Mouse (Mus musculus): ENCODE data around the gene Bsdc1.
A peak's percentile ranks its signal among the peaks of the same experiment; 100 is the strongest.
"Not testable (repeated sequence)": the region's sequence is repeated elsewhere in the genome, so short reads cannot be mapped to it uniquely, and the experiment has no call there.

Bsdc1 gene

GRCm38 (mm10) chr4:129514300-129514898 lies 53.0 kb downstream of the Bsdc1 start:
- H3K27me3 ChIP-seq (ENCODE audit: control insufficient read depth, insufficient read depth, low read length, poor library complexity, severe bottlenecking), result no peaks in the 10 kb centered on the region; the same call in 1 of the 2 replicates
- peak; percentile 79 for DNase-seq (ENCODE audit: low read depth, low spot score)
- H3K36me3 ChIP-seq (ENCODE audit: control insufficient read depth, insufficient read depth, low read length, poor library complexity, severe bottlenecking), result peaks cover 13% of the 10 kb centered on the region

- H3K27me3 ChIP-seq (ENCODE audit: control insufficient read depth, insufficient read depth, low read length, poor library complexity, severe bottlenecking), result no peaks in the 10 kb centered on the region; the same call in 1 of the 2 replicates
- H3K36me3 ChIP-seq (ENCODE audit: control insufficient read depth, insufficient read depth, low read length, poor library complexity, severe bottlenecking), result peaks cover 14% of the 10 kb centered on the region
- no peak for DNase-seq (ENCODE audit: low read depth, low spot score)
Observed at GRCm38 (mm10) chr4:129516925-129517324, 55.5 kb downstream of the Bsdc1 start.

- H3K27me3 ChIP-seq (ENCODE audit: control insufficient read depth, insufficient read depth, low read length, poor library complexity, severe bottlenecking), result no peaks in the 10 kb centered on the region; the same call in 1 of the 2 replicates
- H3K36me3 ChIP-seq (ENCODE audit: control insufficient read depth, insufficient read depth, low read length, poor library complexity, severe bottlenecking), result peaks cover 16% of the 10 kb centered on the region
Observed at GRCm38 (mm10) chr4:129518519-129518918, 57.1 kb downstream of the Bsdc1 start.

GRCm38 (mm10) chr4:129525338-129525737 lies 64.0 kb downstream of the Bsdc1 start:
- Histone ChIP-seq H3K27me3 (ENCODE audit: control insufficient read depth, insufficient read depth, low read length, poor library complexity, severe bottlenecking) (no peaks in the 10 kb centered on the region), H3K36me3 (ENCODE audit: control insufficient read depth, insufficient read depth, low read length, poor library complexity, severe bottlenecking) (peaks cover 6% of the 10 kb centered on the region)
- peak; percentile 87 for DNase-seq (ENCODE audit: low read depth, low spot score)

More at GRCm38 (mm10) chr4:129518519-129518918, 57.1 kb downstream of the Bsdc1 start:
- no peak for DNase-seq (ENCODE audit: low read depth, low spot score)

GRCm38 (mm10) chr4:129525889-129526288 lies 64.5 kb downstream of the Bsdc1 start:
- peaks cover 9% of the 10 kb centered on the region for H3K36me3 ChIP-seq (ENCODE audit: control insufficient read depth, insufficient read depth, low read length, poor library complexity, severe bottlenecking)
- DNase-seq (ENCODE audit: low read depth, low spot score), result no peak
- H3K27me3 ChIP-seq (ENCODE audit: control insufficient read depth, insufficient read depth, low read length, poor library complexity, severe bottlenecking), result no peaks in the 10 kb centered on the region

GRCm38 (mm10) chr4:129528901-129529300 lies 67.5 kb downstream of the Bsdc1 start:
- DNase-seq (ENCODE audit: low read depth, low spot score); H3K27me3 ChIP-seq (ENCODE audit: control insufficient read depth, insufficient read depth, low read length, poor library complexity, severe bottlenecking); H3K36me3 ChIP-seq (ENCODE audit: control insufficient read depth, insufficient read depth, low read length, poor library complexity, severe bottlenecking): not testable (repeated sequence)

Measured in splenic B cell, adult 2 months (primary cell).